Mouse (Mus musculus) T-cell, adult 66 days (primary cell): Measurements from ENCODE around the gene Atf7ip. TPM values are rescaled to one million over a fixed set of nuclear protein-coding genes. Genes with fewer than 3 reads are reported as not detected.

Source experiments
- total RNA-seq, 2 experiments: library from RNA; stranded (reverse); gene quantifications; 3 replicates in 1 of 2; 4 replicates in 1 of 2; pipeline ENCODE4 v1.2.4; 2023

Atf7ip gene
- total RNA-seq: 100 to 1,000 TPM; 255 to 329 TPM

GRCm38 (mm10) chr6:136505867-136506266 is at the start of gene Atf7ip:
TSS of gene Atf7ip (plus strand) at chr6:136506167.

Other genes with a start within 250 kb of the Atf7ip start
- not detected for gene Gm8994, start 178.6 kb upstream of the Atf7ip start, total RNA-seq
- not detected for gene E330021D16Rik, start 90.6 kb upstream of the Atf7ip start, total RNA-seq
- gene Plbd1, start 155.8 kb downstream of the Atf7ip start, total RNA-seq: 1 to 10 TPM; 2.9 to 5.1 TPM